Mouse (Mus musculus) brain, embryonic 14.5 days (tissue): ENCODE data around the gene Styx.

Experiments
- CTCF ChIP-seq: fragments of 200-500 bp; IDR thresholded peaks from 2 replicates; pipeline ENCODE4 v1.5.1; 2012; ENCODE audit warnings: inconsistent platforms, mild to moderate bottlenecking, moderate library complexity, borderline replicate concordance; ENCODE audit not compliant: insufficient read depth, insufficient read length; ENCODE audit errors: extremely low read depth
- POLR2A ChIP-seq: fragments of 200-500 bp; IDR thresholded peaks from 2 replicates; pipeline ENCODE4 v1.6.1; 2012; ENCODE audit warnings: mild to moderate bottlenecking, inconsistent platforms, borderline replicate concordance; ENCODE audit not compliant: poor library complexity, insufficient read depth, insufficient read length, severe bottlenecking; ENCODE audit errors: extremely low read depth

GRCm38 (mm10) chr14:45305852-45306251 is 45.0 kb upstream of the Styx start:
- TF ChIP-seq POLR2A: no peak
- no peak for TF ChIP-seq CTCF
